Mouse (Mus musculus): ENCODE data around the gene Dcun1d4. TPM values are rescaled to one million over a fixed set of nuclear protein-coding genes. Genes with fewer than 3 reads are reported as not detected.
"Not testable (repeated sequence)": the region's sequence is repeated elsewhere in the genome, so short reads cannot be mapped to it uniquely, and the experiment has no call there.

Gene Dcun1d4
- 9.4 and 11.0 TPM in 2 replicates for polyA plus RNA-seq (2012; rRNA removed)

GRCm38 (mm10) chr5:73480700-73481099, at the start of gene Dcun1d4:
Dcun1d4 (plus strand) TSS chr5:73481000.
- no peak for DNase-seq (ENCODE audit: low read depth)

GRCm38 (mm10) chr5:73431581-73431980, 49.2 kb upstream of the Dcun1d4 start:
- no peak for DNase-seq (ENCODE audit: low read depth)

- DNase-seq (ENCODE audit: low read depth) = no peak
These were observed 48.0 kb upstream of the Dcun1d4 start for GRCm38 (mm10) chr5:73432805-73433204.

GRCm38 (mm10) chr5:73434764-73435163, 46.0 kb upstream of the Dcun1d4 start:
- no peak for DNase-seq (ENCODE audit: low read depth)

GRCm38 (mm10) chr5:73442176-73442575, 38.6 kb upstream of the Dcun1d4 start:
- no peak for DNase-seq (ENCODE audit: low read depth)

GRCm38 (mm10) chr5:73450276-73450675, 30.5 kb upstream of the Dcun1d4 start:
- no peak for DNase-seq (ENCODE audit: low read depth)

- DNase-seq (ENCODE audit: low read depth) = no peak
These were observed 26.1 kb upstream of the Dcun1d4 start for GRCm38 (mm10) chr5:73454502-73455306.

- DNase-seq (ENCODE audit: low read depth) = no peak
These were observed 25.5 kb upstream of the Dcun1d4 start for GRCm38 (mm10) chr5:73455307-73455687.

GRCm38 (mm10) chr5:73468462-73469433, 12.1 kb upstream of the Dcun1d4 start:
- DNase-seq (ENCODE audit: low read depth) = no peak

GRCm38 (mm10) chr5:73474412-73475405, 6.1 kb upstream of the Dcun1d4 start:
- no peak for DNase-seq (ENCODE audit: low read depth)

GRCm38 (mm10) chr5:73481401-73481800, 601 bp downstream of the Dcun1d4 start:
- no peak for DNase-seq (ENCODE audit: low read depth)

GRCm38 (mm10) chr5:73482381-73482780, 1.6 kb downstream of the Dcun1d4 start:
- DNase-seq (ENCODE audit: low read depth) = not testable (repeated sequence)

- DNase-seq (ENCODE audit: low read depth) = no peak
These were observed 3.3 kb downstream of the Dcun1d4 start for GRCm38 (mm10) chr5:73484016-73484615.

- DNase-seq (ENCODE audit: low read depth) = no peak
These were observed 5.7 kb downstream of the Dcun1d4 start for GRCm38 (mm10) chr5:73486451-73486850.

GRCm38 (mm10) chr5:73489915-73490314, 9.1 kb downstream of the Dcun1d4 start:
- DNase-seq (ENCODE audit: low read depth) = no peak

GRCm38 (mm10) chr5:73490596-73491073, 9.8 kb downstream of the Dcun1d4 start:
- DNase-seq (ENCODE audit: low read depth) = peak; percentile 76

- no peak for DNase-seq (ENCODE audit: low read depth)
These were observed 10.5 kb downstream of the Dcun1d4 start for GRCm38 (mm10) chr5:73491074-73491836.

GRCm38 (mm10) chr5:73491837-73492720, 11.3 kb downstream of the Dcun1d4 start:
- DNase-seq (ENCODE audit: low read depth) = no peak

GRCm38 (mm10) chr5:73497401-73497800, 16.6 kb downstream of the Dcun1d4 start:
- DNase-seq (ENCODE audit: low read depth) = no peak

Measured in gonadal fat pad, adult 2 months (tissue).